Mouse (Mus musculus) stomach, adult 2 months (tissue): Measurements from ENCODE around the gene Angel2. TPM values are rescaled to one million over a fixed set of nuclear protein-coding genes. Genes with fewer than 3 reads are reported as not detected.

Source experiments
- polyA plus RNA-seq: library from polyadenylated mRNA; depleted of rRNA; stranded (reverse); fragments of >200 nt; gene quantifications from 2 replicates; pipeline ENCODE4 v1.2.3, GENCODE M21; 2012; rRNA removed

Angel2 gene
- 4.6 and 7.0 TPM in 2 replicates for polyA plus RNA-seq

DNA sequence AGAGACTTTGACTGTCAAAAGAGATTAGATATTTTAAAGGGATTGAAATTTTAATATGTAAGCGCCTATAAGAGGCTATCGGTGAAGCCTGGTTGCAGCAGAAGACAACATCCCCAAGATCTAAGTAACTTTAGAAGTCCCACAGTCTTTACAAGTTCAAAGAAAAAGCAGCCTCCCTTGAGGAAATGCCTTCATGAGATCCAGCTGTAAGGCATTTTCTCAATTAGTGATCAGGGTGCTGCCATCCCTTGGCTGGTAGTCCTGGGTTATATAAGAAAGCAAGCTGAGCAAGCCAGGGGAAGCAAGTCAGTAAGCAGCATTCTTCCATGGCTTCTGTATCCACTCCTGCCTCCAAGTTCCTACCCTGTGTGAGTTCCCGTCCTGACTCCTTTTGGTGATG lies at the start of gene Angel2:
TSS of gene Angel2 (plus strand) at position 301 of the 400 bp plus-strand sequence.

DNA sequence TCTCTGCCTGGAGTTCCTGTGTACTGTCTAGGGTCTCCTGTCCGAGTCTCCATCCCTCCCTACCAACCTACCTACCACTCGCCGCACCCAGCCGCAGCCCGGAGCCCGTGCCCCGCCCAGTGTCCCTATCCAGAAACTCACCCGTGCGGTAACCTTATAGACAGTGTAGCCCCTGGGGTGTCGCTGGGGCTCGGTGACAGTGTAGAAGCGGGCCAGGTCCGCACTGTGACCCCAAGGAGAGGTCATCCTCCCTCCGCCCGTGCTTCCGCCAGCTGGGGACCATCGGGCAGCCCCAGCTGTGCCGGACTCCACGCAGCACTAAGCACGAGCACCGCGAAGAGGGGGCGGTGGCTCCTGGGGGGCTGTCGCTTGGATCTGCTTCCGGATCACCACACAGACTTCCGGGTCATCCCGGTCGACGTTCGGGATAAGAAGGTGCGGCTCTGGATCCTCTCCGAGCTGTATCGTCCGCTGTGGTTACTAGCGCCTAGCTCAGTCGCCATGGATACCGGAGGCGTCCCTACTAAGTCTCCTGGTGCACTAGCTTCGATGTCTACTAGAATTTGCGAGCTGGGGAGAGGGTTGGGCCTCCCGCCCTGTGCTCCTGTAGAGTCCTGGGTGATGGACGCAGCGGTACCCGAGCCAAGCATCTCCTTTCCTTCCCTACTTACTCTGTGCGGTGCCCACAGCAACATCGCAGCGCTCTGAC lies 13.3 kb upstream of the Angel2 start, which contains the start of gene Rps6kc1:
TSS of gene Rps6kc1 (minus strand) at position 356 of the 709 bp plus-strand sequence.

DNA sequence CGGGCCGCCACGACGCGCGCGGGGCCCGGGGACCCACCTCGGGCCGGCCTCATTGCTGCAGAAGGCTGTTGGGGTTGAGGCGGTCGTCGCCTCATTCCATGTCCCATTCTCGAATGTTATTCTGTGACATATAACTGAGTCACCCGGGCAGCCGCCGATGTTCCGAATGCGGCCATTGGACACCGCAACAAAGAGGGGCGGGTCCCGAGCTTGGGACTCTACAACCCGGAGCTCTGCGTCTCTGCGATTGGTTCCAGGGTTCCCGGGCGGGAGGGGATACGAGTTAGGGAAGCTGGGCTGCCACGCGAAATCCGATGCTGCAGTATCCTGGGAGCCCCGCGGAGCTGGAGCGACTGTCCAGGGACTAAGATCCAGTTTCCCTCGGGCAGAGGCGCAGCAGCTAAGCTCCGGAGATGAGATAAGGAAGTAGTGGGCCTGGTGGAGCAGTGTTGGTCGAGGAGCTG lies 54.2 kb downstream of the Angel2 start, which contains the start of gene Vash2:
TSS of gene Vash2 (minus strand) at position 197 of the 464 bp plus-strand sequence.

Other genes starting within 250 kb of the Angel2 start
- 1.5 and 3.3 TPM in 2 replicates for gene Rps6kc1, start 13.3 kb upstream of the Angel2 start, polyA plus RNA-seq
- 0.47 and 1.5 TPM in 2 replicates for gene Vash2, start 54.2 kb downstream of the Angel2 start, polyA plus RNA-seq
- gene Flvcr1, start 101.0 kb downstream of the Angel2 start, polyA plus RNA-seq = 5.0 and 5.2 TPM in 2 replicates
- not detected in 2 replicates for gene Spata45, start 111.5 kb downstream of the Angel2 start, polyA plus RNA-seq
- 1.00 and 3.6 TPM in 2 replicates for gene Tatdn3, start 137.8 kb downstream of the Angel2 start, polyA plus RNA-seq
- 0.25 and 0.37 TPM in 2 replicates for gene Nsl1, start 137.9 kb downstream of the Angel2 start, polyA plus RNA-seq
- gene Batf3, start 172.7 kb downstream of the Angel2 start, polyA plus RNA-seq = 1.4 and 3.4 TPM in 2 replicates
- not detected in 2 replicates for gene Fam71a, start 239.7 kb downstream of the Angel2 start, polyA plus RNA-seq